Mouse (Mus musculus): ENCODE results near the gene Znrf2. TPM values are rescaled to one million over a fixed set of nuclear protein-coding genes. Genes with fewer than 3 reads are reported as not detected.

Znrf2 gene
- polyA plus RNA-seq, 1 experiment, result not detected

GRCm38 (mm10) chr6:54830048-54830772 lies 13.5 kb downstream of the Znrf2 start:
- Histone ChIP-seq H3K27ac (ENCODE audit: insufficient read depth, low read depth, low read length) (no peak overlapping the region), H3K4me1 (ENCODE audit: control insufficient read depth, insufficient read depth, low read length) (peaks cover 3% of the 10 kb centered on the region), H3K4me3 (ENCODE audit: insufficient read depth, low read depth, low read length) (no peak overlapping the region)
- no peak for TF ChIP-seq POLR2A (IDR thresholded peaks at IDR 0.05; ENCODE audit: insufficient read depth, low read depth, low read length)
- TF ChIP-seq CTCF (IDR thresholded peaks at IDR 0.05; ENCODE audit: insufficient read depth, low read depth, low read length), result no peak
- 89% methylated on average over 7 of the region's 7 CpGs for WGBS

GRCm38 (mm10) chr6:54831069-54831720 lies 14.5 kb downstream of the Znrf2 start:
- no peak overlapping the region for H3K4me3 ChIP-seq (ENCODE audit: insufficient read depth, low read depth, low read length)
- no peak overlapping the region for H3K27ac ChIP-seq (ENCODE audit: insufficient read depth, low read depth, low read length)
- peaks cover 3% of the 10 kb centered on the region for H3K4me1 ChIP-seq (ENCODE audit: control insufficient read depth, insufficient read depth, low read length)
- TF ChIP-seq CTCF (IDR thresholded peaks at IDR 0.05; ENCODE audit: insufficient read depth, low read depth, low read length) (no peak), POLR2A (IDR thresholded peaks at IDR 0.05; ENCODE audit: insufficient read depth, low read depth, low read length) (no peak)
- 57% methylated on average over 8 of the region's 8 CpGs for WGBS

- TF ChIP-seq POLR2A (IDR thresholded peaks at IDR 0.05; ENCODE audit: insufficient read depth, low read depth, low read length) (no peak), CTCF (IDR thresholded peaks at IDR 0.05; ENCODE audit: insufficient read depth, low read depth, low read length) (no peak)
These were observed 16.7 kb downstream of the Znrf2 start for GRCm38 (mm10) chr6:54833427-54833826.

GRCm38 (mm10) chr6:54836666-54837065 lies 19.9 kb downstream of the Znrf2 start:
- H3K4me3 ChIP-seq (ENCODE audit: insufficient read depth, low read depth, low read length), result no peak overlapping the region
- H3K4me1 ChIP-seq (ENCODE audit: control insufficient read depth, insufficient read depth, low read length), result no peaks in the 10 kb centered on the region
- no peak overlapping the region for H3K27ac ChIP-seq (ENCODE audit: insufficient read depth, low read depth, low read length)
- TF ChIP-seq CTCF (IDR thresholded peaks at IDR 0.05; ENCODE audit: insufficient read depth, low read depth, low read length) (no peak), POLR2A (IDR thresholded peaks at IDR 0.05; ENCODE audit: insufficient read depth, low read depth, low read length) (no peak)

More at GRCm38 (mm10) chr6:54833427-54833826, 16.7 kb downstream of the Znrf2 start:
- WGBS, result 36% methylated on average over 2 of the region's 2 CpGs
- Histone ChIP-seq H3K4me3 (ENCODE audit: insufficient read depth, low read depth, low read length) (no peak overlapping the region), H3K4me1 (ENCODE audit: control insufficient read depth, insufficient read depth, low read length) (peaks cover 3% of the 10 kb centered on the region), H3K27ac (ENCODE audit: insufficient read depth, low read depth, low read length) (no peak overlapping the region)

GRCm38 (mm10) chr6:54841399-54841798 lies 24.7 kb downstream of the Znrf2 start:
- H3K4me1 ChIP-seq (ENCODE audit: control insufficient read depth, insufficient read depth, low read length), result no peaks in the 10 kb centered on the region
- H3K27ac ChIP-seq (ENCODE audit: insufficient read depth, low read depth, low read length), result no peak overlapping the region
- no peak overlapping the region for H3K4me3 ChIP-seq (ENCODE audit: insufficient read depth, low read depth, low read length)
- no peak for TF ChIP-seq POLR2A (IDR thresholded peaks at IDR 0.05; ENCODE audit: insufficient read depth, low read depth, low read length)
- no peak for TF ChIP-seq CTCF (IDR thresholded peaks at IDR 0.05; ENCODE audit: insufficient read depth, low read depth, low read length)

- no peaks in the 10 kb centered on the region for H3K4me1 ChIP-seq (ENCODE audit: control insufficient read depth, insufficient read depth, low read length)
- no peak overlapping the region for H3K27ac ChIP-seq (ENCODE audit: insufficient read depth, low read depth, low read length)
- 46% methylated on average over 1 of the region's 1 CpGs for WGBS
- H3K4me3 ChIP-seq (ENCODE audit: insufficient read depth, low read depth, low read length), result no peak overlapping the region
- TF ChIP-seq POLR2A (IDR thresholded peaks at IDR 0.05; ENCODE audit: insufficient read depth, low read depth, low read length), result no peak
- no peak for TF ChIP-seq CTCF (IDR thresholded peaks at IDR 0.05; ENCODE audit: insufficient read depth, low read depth, low read length)
These were observed 25.3 kb downstream of the Znrf2 start for GRCm38 (mm10) chr6:54842041-54842440.

GRCm38 (mm10) chr6:54848546-54848945 lies 31.8 kb downstream of the Znrf2 start:
- TF ChIP-seq POLR2A (IDR thresholded peaks at IDR 0.05; ENCODE audit: insufficient read depth, low read depth, low read length) (no peak), CTCF (IDR thresholded peaks at IDR 0.05; ENCODE audit: insufficient read depth, low read depth, low read length) (no peak)
- Histone ChIP-seq H3K27ac (ENCODE audit: insufficient read depth, low read depth, low read length) (no peak overlapping the region), H3K4me3 (ENCODE audit: insufficient read depth, low read depth, low read length) (no peak overlapping the region), H3K4me1 (ENCODE audit: control insufficient read depth, insufficient read depth, low read length) (peaks cover 3% of the 10 kb centered on the region)
- 89% methylated on average over 3 of the region's 3 CpGs for WGBS

- Histone ChIP-seq H3K27ac (ENCODE audit: insufficient read depth, low read depth, low read length) (no peak overlapping the region), H3K4me1 (ENCODE audit: control insufficient read depth, insufficient read depth, low read length) (peaks cover 3% of the 10 kb centered on the region), H3K4me3 (ENCODE audit: insufficient read depth, low read depth, low read length) (no peak overlapping the region)
- WGBS, result 52% methylated on average over 4 of the region's 4 CpGs
- TF ChIP-seq CTCF (IDR thresholded peaks at IDR 0.05; ENCODE audit: insufficient read depth, low read depth, low read length), result no peak
- TF ChIP-seq POLR2A (IDR thresholded peaks at IDR 0.05; ENCODE audit: insufficient read depth, low read depth, low read length), result no peak
These were observed 32.8 kb downstream of the Znrf2 start for GRCm38 (mm10) chr6:54849179-54850156.

Data from olfactory bulb, adult 2 months (tissue).